Mouse (Mus musculus) liver, embryonic 15.5 days (tissue): ENCODE data around the gene B3gat1. TPM values are rescaled to one million over a fixed set of nuclear protein-coding genes. Genes with fewer than 3 reads are reported as not detected.

Source experiments
- polyA plus RNA-seq: library from polyadenylated mRNA; unstranded; fragments of >200 nt; fragmentation: Nextera tagmentation; extraction: Ambion mirVana; gene quantifications from 2 replicates; pipeline ENCODE4 v1.2.1, GENCODE M21; 2015

B3gat1 gene
- polyA plus RNA-seq, 1 experiment from 2014 or later, result not detected

Other genes with a start within 250 kb of the B3gat1 start
- gene Glb1l2, start 72.7 kb downstream of the B3gat1 start, polyA plus RNA-seq, result 0.08 and 0.09 TPM in 2 replicates
- not detected in 2 replicates for gene Glb1l3, start 127.2 kb downstream of the B3gat1 start, polyA plus RNA-seq
- not detected in 2 replicates for gene Gm1110, start 189.4 kb downstream of the B3gat1 start, polyA plus RNA-seq